Mouse (Mus musculus): ENCODE measurements around the gene Psip1.
"Not testable (repeated sequence)": the region's sequence is repeated elsewhere in the genome, so short reads cannot be mapped to it uniquely, and the experiment has no call there.

Gene Psip1

GRCm38 (mm10) chr4:83509600-83509999 is 23.3 kb upstream of the Psip1 start:
- in situ Hi-C loops (cut with MboI; ENCODE audit: low sequenced_read_pairs) = no loop called here

DNA sequence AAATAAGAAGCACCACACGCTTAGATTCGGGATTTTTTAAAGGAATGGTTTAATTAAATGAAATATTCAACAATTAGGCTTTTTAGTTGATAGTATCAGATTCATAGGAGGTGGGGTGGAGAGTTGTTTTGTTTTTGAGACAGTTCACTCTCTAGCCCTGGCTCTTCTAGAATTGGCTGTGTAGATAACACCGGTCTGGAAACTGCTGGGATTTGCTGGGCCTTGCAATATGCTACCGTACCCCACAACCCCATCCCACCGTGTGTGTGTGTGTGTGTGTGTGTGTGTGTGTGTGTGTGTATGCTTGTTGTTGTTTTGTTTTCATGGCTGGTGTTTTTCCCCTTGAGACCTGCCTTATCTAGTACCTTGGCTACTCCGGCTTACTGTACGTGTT is 14.8 kb upstream of the Psip1 start:
- in situ Hi-C loops (cut with MboI; ENCODE audit: low sequenced_read_pairs) = no loop called here

- in situ Hi-C loops (cut with MboI; ENCODE audit: low sequenced_read_pairs) = no loop called here
Observed at GRCm38 (mm10) chr4:83500154-83501036, 14.1 kb upstream of the Psip1 start.

DNA sequence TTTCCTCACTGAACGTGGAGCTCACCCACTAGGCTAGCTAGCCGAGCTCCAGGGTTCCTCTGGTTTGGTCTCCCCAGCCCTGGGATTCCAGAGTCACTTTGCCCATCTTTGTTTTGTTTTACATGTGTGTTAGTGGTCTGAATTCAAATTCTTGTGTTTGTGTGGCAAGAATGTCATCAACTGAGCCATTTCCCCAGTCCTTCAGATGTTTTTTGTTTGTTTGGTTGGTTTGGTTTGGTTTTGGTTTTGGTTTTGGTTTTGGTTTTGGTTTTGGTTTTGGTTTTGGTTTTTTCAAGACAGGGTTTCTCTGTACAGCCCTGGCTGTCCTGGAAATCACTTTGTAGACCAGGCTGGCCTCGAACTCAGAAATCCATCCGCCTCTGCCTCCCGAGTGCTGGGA is 10.8 kb upstream of the Psip1 start:
- in situ Hi-C loops (cut with MboI; ENCODE audit: low sequenced_read_pairs) = not testable (repeated sequence)

DNA sequence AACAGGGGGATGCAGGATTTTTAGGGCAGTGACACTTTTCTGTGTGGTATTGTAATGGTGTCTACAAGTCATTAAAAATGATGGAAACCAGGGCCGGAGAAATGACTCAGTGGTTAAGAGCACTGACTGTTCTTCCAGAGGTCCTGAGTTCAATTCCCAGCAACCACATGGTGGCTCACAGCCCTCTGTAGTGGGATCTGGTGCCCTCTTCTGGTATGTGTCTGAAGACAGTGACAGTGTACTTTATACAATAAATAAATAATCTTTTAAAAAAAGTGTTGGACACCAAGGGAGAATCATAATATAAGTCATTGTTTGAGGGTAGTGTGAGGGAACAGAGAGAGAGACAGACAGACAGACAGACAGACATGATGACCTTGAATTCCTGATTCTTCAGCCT is 6.9 kb upstream of the Psip1 start:
- in situ Hi-C loops (cut with MboI; ENCODE audit: low sequenced_read_pairs) = no loop called here

DNA sequence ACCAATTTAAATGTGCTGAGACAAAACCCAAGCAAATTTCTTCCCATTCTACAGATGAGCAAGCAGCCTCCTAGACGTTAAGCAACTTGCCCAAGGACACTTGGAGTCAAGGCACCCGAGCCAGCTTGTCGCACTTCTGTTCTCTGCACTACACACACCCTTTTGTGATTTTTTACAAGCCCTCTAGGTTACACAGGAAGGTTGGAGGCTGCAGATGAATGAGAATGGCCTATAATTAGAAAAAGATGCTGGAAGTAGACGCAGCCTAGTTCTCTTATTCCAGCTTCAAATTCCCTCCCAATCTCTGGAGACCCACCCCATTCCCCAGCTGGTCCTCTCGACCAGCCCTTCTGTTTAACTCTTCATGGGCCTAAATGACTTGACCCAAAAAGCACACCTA is 2.9 kb upstream of the Psip1 start:
- in situ Hi-C loops (cut with MboI; ENCODE audit: low sequenced_read_pairs) = no loop called here

GRCm38 (mm10) chr4:83485735-83486116 is 533 bp downstream of the Psip1 start:
- in situ Hi-C loops (cut with MboI; ENCODE audit: low sequenced_read_pairs) = no loop called here

GRCm38 (mm10) chr4:83485250-83485649 is 1.0 kb downstream of the Psip1 start:
- in situ Hi-C loops (cut with MboI; ENCODE audit: low sequenced_read_pairs) = no loop called here

GRCm38 (mm10) chr4:83468208-83468607 is 18.1 kb downstream of the Psip1 start:
- in situ Hi-C loops (cut with MboI; ENCODE audit: low sequenced_read_pairs) = no loop called here

- in situ Hi-C loops (cut with MboI; ENCODE audit: low sequenced_read_pairs) = no loop called here
Observed at GRCm38 (mm10) chr4:83467615-83468014, 18.6 kb downstream of the Psip1 start.

DNA sequence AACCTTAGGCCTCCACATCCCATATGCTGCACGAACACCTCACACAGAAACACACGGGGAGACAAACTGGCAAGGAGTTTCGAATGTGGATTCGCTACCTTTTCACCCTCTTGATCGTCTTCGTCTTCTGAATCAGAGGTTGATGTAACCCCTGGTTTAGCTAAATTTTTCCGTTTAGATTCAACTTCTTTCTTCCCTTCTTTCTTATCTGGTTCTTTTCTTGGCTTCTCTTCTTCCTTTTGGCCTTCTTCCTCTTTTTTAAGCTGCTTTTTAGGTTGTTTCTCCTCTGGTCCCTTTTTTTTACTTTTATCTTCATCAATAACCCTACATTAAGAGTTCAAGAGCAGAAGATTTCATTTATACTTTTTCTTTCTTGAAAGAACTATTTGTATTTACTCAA is 21.4 kb downstream of the Psip1 start:
- in situ Hi-C loops (cut with MboI; ENCODE audit: low sequenced_read_pairs) = no loop called here

GRCm38 (mm10) chr4:83460106-83460505 is 26.2 kb downstream of the Psip1 start:
- in situ Hi-C loops (cut with MboI; ENCODE audit: low sequenced_read_pairs) = no loop called here

DNA sequence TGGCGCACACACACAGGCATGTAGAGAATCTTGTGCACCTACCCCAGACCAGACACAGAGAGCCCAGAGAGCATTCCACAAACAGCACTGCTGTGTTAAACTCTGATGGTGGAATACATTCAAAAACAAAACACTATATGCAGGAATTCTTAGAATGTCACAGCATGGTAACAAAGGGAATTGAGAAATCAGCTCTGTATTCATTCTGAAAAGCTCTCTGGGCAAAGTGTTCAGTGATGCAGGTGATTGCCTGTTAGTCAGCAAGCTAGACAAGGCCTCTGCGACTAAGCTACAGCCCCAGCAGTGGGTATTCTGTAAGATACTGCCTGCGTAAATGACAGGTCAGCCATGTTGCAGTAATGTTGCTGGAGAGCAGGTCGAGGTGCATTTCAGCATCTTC is 35.5 kb downstream of the Psip1 start:
- in situ Hi-C loops (cut with MboI; ENCODE audit: low sequenced_read_pairs) = no loop called here

GRCm38 (mm10) chr4:83441050-83441449 is 45.2 kb downstream of the Psip1 start:
- in situ Hi-C loops (cut with MboI; ENCODE audit: low sequenced_read_pairs) = loop anchor here (25.0 kb wide), 1 partner anchor 179 kb away; no protein-coding TSS in a partner anchor

DNA sequence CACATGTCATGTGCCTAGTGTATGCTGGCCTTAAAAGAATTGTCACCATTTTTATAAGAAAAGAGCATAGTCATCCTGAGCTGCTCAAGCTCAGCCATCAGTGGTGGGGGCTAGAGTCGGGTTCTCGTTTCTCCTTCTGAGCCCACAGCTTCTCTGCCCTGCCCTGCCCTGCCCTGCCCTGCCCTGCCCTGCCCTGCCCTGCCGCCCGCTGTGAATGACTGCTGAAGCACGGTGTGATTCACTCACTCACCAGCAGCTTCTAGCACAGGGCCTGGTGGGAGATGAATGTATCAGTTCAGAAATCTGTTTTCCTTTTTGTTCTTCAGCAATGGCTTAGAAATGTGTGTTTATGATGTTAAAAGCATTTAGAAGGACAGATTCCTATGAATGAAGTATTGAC is 47.2 kb downstream of the Psip1 start:
- in situ Hi-C loops (cut with MboI; ENCODE audit: low sequenced_read_pairs) = loop anchor here (25.0 kb wide), 1 partner anchor 177 kb away; no protein-coding TSS in a partner anchor

- in situ Hi-C loops (cut with MboI; ENCODE audit: low sequenced_read_pairs) = loop anchor here (25.0 kb wide), 1 partner anchor 176 kb away; no protein-coding TSS in a partner anchor
Observed at GRCm38 (mm10) chr4:83438116-83438515, 48.1 kb downstream of the Psip1 start.

DNA sequence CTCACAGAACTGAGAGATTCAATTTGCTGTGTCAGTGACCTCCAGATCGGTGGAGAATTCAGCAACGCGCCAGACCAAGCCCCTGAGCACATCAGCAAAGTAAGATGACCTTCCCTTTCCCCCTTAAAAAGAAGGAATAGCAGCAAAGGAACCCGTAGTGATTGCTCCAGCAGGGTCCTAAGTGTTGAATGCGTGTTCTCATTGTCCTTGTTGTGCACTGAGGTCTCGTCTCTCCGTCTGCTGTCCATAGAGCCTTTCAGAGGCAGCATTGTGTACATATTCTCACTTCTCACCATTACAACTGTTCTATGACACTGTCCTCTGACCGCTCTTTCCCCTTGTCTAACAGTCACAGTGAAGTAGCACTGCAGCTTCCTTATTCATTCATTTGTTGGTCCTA is 49.9 kb downstream of the Psip1 start:
- in situ Hi-C loops (cut with MboI; ENCODE audit: low sequenced_read_pairs) = loop anchor here (25.0 kb wide), 1 partner anchor 174 kb away; no protein-coding TSS in a partner anchor

GRCm38 (mm10) chr4:83432901-83433300 is 53.4 kb downstream of the Psip1 start:
- in situ Hi-C loops (cut with MboI; ENCODE audit: low sequenced_read_pairs) = loop anchor here (25.0 kb wide), 1 partner anchor 171 kb away; no protein-coding TSS in a partner anchor

DNA sequence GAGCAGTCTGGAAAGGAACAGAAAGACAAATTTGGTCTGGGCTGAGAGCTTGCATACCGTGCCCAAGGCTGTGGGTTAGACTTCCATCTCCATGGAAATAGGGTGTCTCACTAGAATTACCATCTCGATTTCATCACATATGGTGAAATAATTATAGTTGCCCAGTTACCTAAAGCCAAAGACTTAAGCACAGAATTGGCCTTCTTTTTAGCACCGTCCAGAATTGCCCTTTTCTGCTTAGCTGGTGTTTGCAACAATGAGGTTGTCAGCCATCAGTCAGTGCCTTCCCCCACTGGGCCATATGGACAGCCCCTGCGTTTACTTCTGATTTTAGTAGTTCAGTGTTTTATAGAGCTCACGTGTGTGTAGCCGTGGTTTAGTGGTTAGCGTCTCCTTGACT is 54.3 kb downstream of the Psip1 start:
- in situ Hi-C loops (cut with MboI; ENCODE audit: low sequenced_read_pairs) = loop anchor here (25.0 kb wide), 1 partner anchor 170 kb away; no protein-coding TSS in a partner anchor

- in situ Hi-C loops (cut with MboI; ENCODE audit: low sequenced_read_pairs) = loop anchor here (25.0 kb wide), 1 partner anchor 167 kb away; no protein-coding TSS in a partner anchor
Observed at GRCm38 (mm10) chr4:83428845-83429244, 57.4 kb downstream of the Psip1 start.

DNA sequence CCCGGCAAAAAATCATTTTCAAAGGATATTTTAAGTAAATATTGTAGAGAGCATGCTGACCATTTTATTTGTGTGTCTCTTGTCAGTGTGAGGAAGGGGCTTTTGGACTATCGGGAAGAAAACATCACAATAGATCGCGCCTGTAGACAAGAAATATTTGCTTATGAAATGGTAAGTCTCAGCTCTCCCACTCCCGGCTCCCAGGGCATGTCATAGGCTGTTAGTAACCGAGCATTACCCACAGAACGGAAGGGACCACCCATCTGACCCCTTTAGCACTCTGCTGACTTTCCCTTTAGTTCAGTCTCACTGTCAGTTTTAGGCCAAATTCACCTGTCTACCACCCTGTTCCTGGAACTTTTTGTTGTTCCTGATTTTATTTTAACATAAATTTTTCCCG is 58.6 kb downstream of the Psip1 start:
- in situ Hi-C loops (cut with MboI; ENCODE audit: low sequenced_read_pairs) = loop anchor here (25.0 kb wide), 1 partner anchor 165 kb away; no protein-coding TSS in a partner anchor

DNA sequence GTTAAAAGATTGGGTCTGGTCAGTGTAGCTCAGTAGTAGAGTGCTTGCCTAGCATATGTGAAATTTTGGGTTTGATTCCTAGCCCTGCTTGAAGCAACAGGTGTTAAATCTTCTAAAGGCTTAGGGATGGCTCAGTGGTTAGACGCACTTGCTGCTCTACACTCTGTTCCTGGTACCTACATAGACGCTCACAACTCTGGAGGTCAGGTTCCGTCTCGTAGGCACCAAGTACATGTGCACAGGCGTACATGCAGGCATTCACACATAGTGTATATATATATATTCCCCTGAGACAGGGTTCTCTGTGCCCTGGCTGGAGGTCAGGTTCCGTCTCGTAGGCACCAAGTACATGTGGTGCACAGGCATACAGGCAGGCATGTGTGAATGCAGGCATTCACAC is 59.1 kb downstream of the Psip1 start:
- in situ Hi-C loops (cut with MboI; ENCODE audit: low sequenced_read_pairs) = loop anchor here (25.0 kb wide), 1 partner anchor 165 kb away; no protein-coding TSS in a partner anchor
